Mouse (Mus musculus): ENCODE measurements around the gene Pnliprp1. TPM values are rescaled to one million over a fixed set of nuclear protein-coding genes. Genes with fewer than 3 reads are reported as not detected.

Pnliprp1 gene
- polyA plus RNA-seq, 1 experiment from 2014 or later, result 6.9 TPM

DNA sequence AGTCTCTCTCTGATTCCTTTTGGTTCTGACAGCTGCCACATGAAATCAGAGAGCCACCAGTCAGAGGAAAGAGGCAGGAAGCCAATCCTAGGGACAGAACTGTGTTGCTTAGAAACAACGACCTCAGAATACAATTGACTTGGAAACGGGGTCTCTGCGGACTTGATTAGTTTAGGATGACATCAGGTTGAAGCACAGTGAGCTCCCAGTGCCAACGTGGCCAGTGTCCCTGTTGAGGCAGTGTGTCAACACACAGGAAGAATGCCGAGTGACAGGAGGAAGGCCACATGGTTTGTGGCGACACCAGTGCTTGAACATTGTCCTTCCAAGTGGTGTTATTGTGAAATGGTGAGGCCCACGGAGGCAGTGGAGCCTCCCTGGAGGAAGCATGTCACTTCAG, 55.3 kb downstream of the Pnliprp1 start:
- no peak overlapping the region for H3K4me3 ChIP-seq (replicated peaks)
- H3K4me1 ChIP-seq, result no peaks in the 10 kb centered on the region
- H3K4me2 ChIP-seq, result no peak overlapping the region
- H3K9ac ChIP-seq, result no peak overlapping the region
- ATAC-seq (replicated peaks; ENCODE audit: low FRiP score), result no peak
- H3K9me3 ChIP-seq (replicated peaks), result no peaks in the 10 kb centered on the region
- no peak overlapping the region for H3K27ac ChIP-seq
- no peaks in the 10 kb centered on the region for H3K27me3 ChIP-seq
- WGBS, result 42% methylated on average over 7 of the region's 7 CpGs
- H3K36me3 ChIP-seq, result no peaks in the 10 kb centered on the region

DNA sequence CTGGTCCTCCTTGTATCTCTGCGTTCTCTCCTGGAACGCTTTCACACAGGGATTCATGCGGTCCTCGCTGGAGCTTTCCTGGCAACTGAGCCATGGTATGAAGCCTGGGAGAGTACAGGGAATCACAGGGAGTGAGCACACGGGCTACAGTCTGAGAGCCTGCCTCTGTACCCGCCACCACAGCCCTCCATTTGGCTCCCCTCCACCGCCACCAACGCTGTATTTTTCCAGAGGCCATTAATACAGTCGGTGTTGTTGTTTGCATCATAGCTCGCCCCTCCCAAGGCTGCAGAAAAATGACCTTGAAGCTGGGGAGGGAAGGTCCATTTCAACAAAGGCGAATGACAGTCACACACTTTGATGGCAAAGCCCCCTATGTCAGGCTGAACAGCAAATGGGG, 60.5 kb downstream of the Pnliprp1 start:
- ATAC-seq (replicated peaks; ENCODE audit: low FRiP score), result no peak

More for the DNA sequence above, 60.5 kb downstream of the Pnliprp1 start:
- H3K4me2 ChIP-seq, result no peak overlapping the region
- no peak overlapping the region for H3K9ac ChIP-seq
- no peaks in the 10 kb centered on the region for H3K9me3 ChIP-seq (replicated peaks)
- no peaks in the 10 kb centered on the region for H3K36me3 ChIP-seq
- no peaks in the 10 kb centered on the region for H3K27me3 ChIP-seq
- WGBS, result 72% methylated on average over 11 of the region's 11 CpGs
- H3K4me3 ChIP-seq (replicated peaks), result no peak overlapping the region
- 0 out of 2 replicates have a peak, but pooled peaks cover 2% of the 10 kb centered on the region for H3K4me1 ChIP-seq
- H3K27ac ChIP-seq, result no peak overlapping the region

Other genes with a start within 250 kb of the Pnliprp1 start
- gene Ccdc172, start 216.9 kb upstream of the Pnliprp1 start, polyA plus RNA-seq (2015; fragmentation: Nextera tagmentation; extraction: Ambion mirVana), result not detected in 2 replicates
- not detected in 2 replicates for gene Pnlip, start 76.4 kb upstream of the Pnliprp1 start, polyA plus RNA-seq (2015; fragmentation: Nextera tagmentation; extraction: Ambion mirVana)
- 0.31 and 0.44 TPM in 2 replicates for gene Pnliprp2, start 30.8 kb downstream of the Pnliprp1 start, polyA plus RNA-seq (2015; fragmentation: Nextera tagmentation; extraction: Ambion mirVana)
- not detected in 2 replicates for gene 1700019N19Rik, start 65.6 kb downstream of the Pnliprp1 start, polyA plus RNA-seq (2015; fragmentation: Nextera tagmentation; extraction: Ambion mirVana)
- gene Eno4, start 214.5 kb downstream of the Pnliprp1 start, polyA plus RNA-seq (2015; fragmentation: Nextera tagmentation; extraction: Ambion mirVana), result 0.42 and 0.65 TPM in 2 replicates
- 15.2 and 16.6 TPM in 2 replicates for gene Hspa12a, start 214.8 kb downstream of the Pnliprp1 start, polyA plus RNA-seq (2015; fragmentation: Nextera tagmentation; extraction: Ambion mirVana)